Mouse (Mus musculus) stomach, postnatal 0 days (tissue): ENCODE data around the gene Rasl12. TPM values are rescaled to one million over a fixed set of nuclear protein-coding genes. Genes with fewer than 3 reads are reported as not detected.

Experiments
- ATAC-seq: fragments of 200-750 bp; cut with Nextera tagmentation; 2 replicates; pipeline ENCODE4 v1.8.0; 2017; ENCODE audit not compliant: low FRiP score, low TSS enrichment
- DNase-seq: peaks from one replicate; pipeline ENCODE4 v3.0.0-alpha.2; 2016; ENCODE audit warnings: low spot score
- H3K27ac ChIP-seq: fragments of 300-500 bp; sonication (generic); replicated peaks from 2 replicates; pipeline ENCODE4 v1.5.1; 2014; ENCODE audit warnings: mild to moderate bottlenecking, control low read depth
- H3K27me3 ChIP-seq: fragments of 300-500 bp; sonication (generic); 2 replicates; pipeline ENCODE4 v1.6.1; 2014; ENCODE audit warnings: low read length; ENCODE audit not compliant: control insufficient read depth, insufficient read depth
- H3K36me3 ChIP-seq: fragments of 300-500 bp; sonication (generic); 2 replicates; pipeline ENCODE4 v1.6.1; 2014; ENCODE audit warnings: low read length, mixed read lengths; ENCODE audit not compliant: control insufficient read depth, insufficient read depth
- H3K4me1 ChIP-seq: fragments of 300-500 bp; sonication (generic); replicated peaks from 2 replicates; pipeline ENCODE4 v1.6.1; 2014; ENCODE audit warnings: antibody characterized with exemption; ENCODE audit not compliant: control insufficient read depth, insufficient read depth
- H3K4me2 ChIP-seq: fragments of 300-500 bp; sonication (generic); replicated peaks from 2 replicates; pipeline ENCODE4 v1.6.1; 2014; ENCODE audit warnings: low read depth, mild to moderate bottlenecking, control low read depth, moderate library complexity
- H3K4me3 ChIP-seq: fragments of 300-500 bp; sonication (generic); 2 replicates; pipeline ENCODE4 v1.5.1; 2014; ENCODE audit warnings: low read depth, low read length, control low read depth
- H3K9ac ChIP-seq: fragments of 300-500 bp; sonication (generic); 2 replicates; pipeline ENCODE4 v1.6.1; 2014; ENCODE audit warnings: mild to moderate bottlenecking, low read length, control low read depth, mixed read lengths
- H3K9me3 ChIP-seq: fragments of 300-500 bp; sonication (generic); 2 replicates; pipeline ENCODE4 v1.6.1; 2016; ENCODE audit warnings: low read length; ENCODE audit not compliant: control insufficient read depth
- CTCF ChIP-seq: IDR thresholded peaks from 2 replicates; pipeline ENCODE4 v1.5.1; 2016; ENCODE audit warnings: antibody characterized with exemption, low read depth, mild to moderate bottlenecking, moderate library complexity
- EP300 ChIP-seq: optimal IDR thresholded peaks from 2 replicates; pipeline ENCODE3; 2016; ENCODE audit warnings: antibody characterized with exemption
- WGBS: fragments of 180-500 bp; shearing (Covaris S2); extraction: QIAGEN DNeasy Blood & Tissue Kit; methylation state at CpG from one replicate; pipeline ENCODE4 v1.1.7; 2014; 5-methylcytosine and 5-hydroxymethylcytosine counted together
- polyA plus RNA-seq: library from polyadenylated mRNA; unstranded; fragments of >200 nt; fragmentation: Nextera tagmentation; extraction: Ambion mirVana; gene quantifications from 2 replicates; pipeline ENCODE4 v1.2.1, GENCODE M21; 2015

Gene Rasl12
- polyA plus RNA-seq, 1 experiment from 2014 or later: 3.7 TPM

DNA sequence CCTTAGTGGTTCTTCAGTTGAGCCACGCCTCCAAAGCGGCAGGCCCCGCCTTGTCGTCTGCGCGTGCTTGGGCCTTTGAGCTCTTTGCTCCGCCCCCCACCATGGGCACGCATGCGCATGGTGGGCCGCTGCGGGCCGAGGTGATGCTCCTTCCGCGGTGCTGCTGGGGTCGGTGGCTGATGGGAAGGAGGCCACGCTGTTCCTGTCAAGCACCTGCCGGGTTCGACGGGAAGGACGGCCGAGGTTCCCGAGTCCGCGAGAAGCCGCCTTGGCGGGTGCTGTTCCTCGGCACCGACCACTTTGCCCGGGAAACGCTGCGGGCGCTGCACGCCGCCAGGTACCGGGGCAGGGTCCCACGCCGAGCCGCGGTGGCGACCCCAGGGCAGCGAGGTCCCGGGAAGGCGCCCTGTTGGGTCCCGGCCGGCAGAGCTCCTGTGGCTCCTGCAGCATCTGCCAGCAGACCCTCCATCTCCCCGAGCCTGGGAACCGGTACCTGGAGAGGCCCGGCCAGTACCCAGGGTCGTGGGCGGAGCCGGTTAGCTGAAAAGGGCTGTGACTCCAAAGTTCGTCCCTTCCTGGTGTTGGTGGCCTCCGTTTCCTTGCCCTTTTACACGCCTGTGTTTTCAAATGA is 37.5 kb downstream of the Rasl12 start, which contains the start of gene Mtfmt:
TSS of gene Mtfmt (plus strand) at position 112 of the 631 bp plus-strand sequence.
- H3K4me1 ChIP-seq: no peaks in the 10 kb centered on the region
- no peak within 1 kb of the TSS; the same call in 1 of the 2 replicates for H3K27ac ChIP-seq
- no peaks in the 10 kb centered on the region for H3K9me3 ChIP-seq
- under 1% methylated on average over 52 of the region's 54 CpGs for WGBS
- no peak for TF ChIP-seq EP300
- TF ChIP-seq CTCF: no peak
- H3K9ac ChIP-seq: peak within 1 kb of the TSS; percentile 82
- H3K27me3 ChIP-seq: no peaks in the 10 kb centered on the region
- ATAC-seq: peak; percentile 90
- H3K36me3 ChIP-seq: no peaks in the 10 kb centered on the region
- peak within 1 kb of the TSS; percentile 87 for H3K4me2 ChIP-seq
- DNase-seq: peak; percentile 96
- H3K4me3 ChIP-seq: peak within 1 kb of the TSS; percentile 98

DNA sequence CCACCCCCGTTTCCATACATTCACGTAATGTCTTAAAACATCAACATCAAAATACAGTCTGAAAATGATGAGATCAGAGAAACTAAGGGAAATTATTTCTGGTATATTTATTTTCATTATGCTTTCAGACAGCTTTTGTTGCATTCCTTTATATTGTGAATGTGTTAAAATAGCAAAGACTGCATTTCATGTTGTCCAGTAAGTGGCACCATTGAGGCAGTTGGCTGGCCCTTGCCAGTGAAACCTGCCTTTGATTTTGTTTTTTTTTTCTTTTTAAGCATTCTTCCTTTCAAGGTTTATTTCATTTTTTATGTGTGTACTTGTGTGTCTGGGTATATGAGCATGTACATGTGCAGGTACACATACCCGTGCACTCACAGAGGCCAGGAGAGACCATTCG is 46.4 kb downstream of the Rasl12 start:
- H3K27me3 ChIP-seq: no peaks in the 10 kb centered on the region
- no peaks in the 10 kb centered on the region for H3K9me3 ChIP-seq
- peak; percentile 42 for TF ChIP-seq CTCF
- TF ChIP-seq EP300: no peak
- H3K27ac ChIP-seq: no peak overlapping the region
- ATAC-seq: no peak
- no peaks in the 10 kb centered on the region for H3K4me1 ChIP-seq
- H3K36me3 ChIP-seq: peaks cover 27% of the 10 kb centered on the region
- no peak overlapping the region for H3K4me3 ChIP-seq
- no peak for DNase-seq
- H3K4me2 ChIP-seq: no peak overlapping the region
- 94% methylated on average over 4 of the region's 4 CpGs for WGBS
- H3K9ac ChIP-seq: no peak overlapping the region

DNA sequence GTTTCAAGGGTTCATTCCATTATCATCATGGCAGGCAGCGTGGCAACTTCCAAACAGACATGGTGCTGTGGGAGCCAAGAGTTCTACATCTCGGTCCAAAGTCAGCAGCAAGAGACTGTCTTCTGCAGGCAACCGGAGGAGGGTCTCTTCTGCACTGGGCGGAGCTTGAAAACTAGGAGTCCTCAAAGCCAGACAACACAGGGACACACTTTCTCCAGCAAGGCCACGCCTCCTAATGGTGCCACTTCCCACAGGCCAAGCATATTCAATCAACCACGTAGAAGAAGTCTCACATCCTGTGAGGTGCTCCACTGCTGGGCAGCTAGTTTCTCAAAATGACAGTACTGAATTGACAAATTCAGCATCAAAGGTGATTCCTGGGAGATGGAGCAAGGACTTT is 49.6 kb downstream of the Rasl12 start:
- no peak for ATAC-seq
- 89% methylated on average over 6 of the region's 6 CpGs for WGBS
- Histone ChIP-seq H3K27ac (no peak overlapping the region), H3K9me3 (no peaks in the 10 kb centered on the region), H3K36me3 (peaks cover 20% of the 10 kb centered on the region), H3K9ac (no peak overlapping the region), H3K27me3 (no peaks in the 10 kb centered on the region), H3K4me2 (no peak overlapping the region), H3K4me3 (no peak overlapping the region), H3K4me1 (no peaks in the 10 kb centered on the region)
- no peak for TF ChIP-seq EP300
- no peak for TF ChIP-seq CTCF
- DNase-seq: no peak

DNA sequence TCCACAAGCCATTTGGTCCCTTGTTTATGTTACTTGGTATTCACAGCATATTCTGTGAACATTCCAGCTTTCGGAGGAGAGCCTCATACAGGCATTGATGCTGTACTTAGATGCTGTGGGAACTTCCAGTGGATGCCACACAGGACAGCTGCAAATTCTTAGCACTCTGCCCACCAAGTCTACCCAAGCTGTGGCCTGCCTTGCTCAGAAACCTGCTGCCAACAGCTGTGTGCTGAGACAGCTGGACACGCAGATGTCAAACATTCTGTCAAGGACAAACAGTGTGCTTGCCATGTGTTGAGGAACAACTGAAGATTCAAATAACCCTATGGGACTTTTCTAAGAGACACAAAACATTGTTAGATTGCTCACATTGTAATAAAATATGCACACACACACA is 60.7 kb downstream of the Rasl12 start:
- Histone ChIP-seq H3K4me1 (no peaks in the 10 kb centered on the region), H3K9me3 (no peaks in the 10 kb centered on the region), H3K27ac (no peak overlapping the region), H3K4me2 (no peak overlapping the region), H3K9ac (no peak overlapping the region), H3K27me3 (no peaks in the 10 kb centered on the region), H3K36me3 (no peaks in the 10 kb centered on the region), H3K4me3 (no peak overlapping the region)
- no peak for DNase-seq
- TF ChIP-seq CTCF (no peak), EP300 (no peak)
- ATAC-seq: no peak
- 74% methylated on average over 2 of the region's 2 CpGs for WGBS

DNA sequence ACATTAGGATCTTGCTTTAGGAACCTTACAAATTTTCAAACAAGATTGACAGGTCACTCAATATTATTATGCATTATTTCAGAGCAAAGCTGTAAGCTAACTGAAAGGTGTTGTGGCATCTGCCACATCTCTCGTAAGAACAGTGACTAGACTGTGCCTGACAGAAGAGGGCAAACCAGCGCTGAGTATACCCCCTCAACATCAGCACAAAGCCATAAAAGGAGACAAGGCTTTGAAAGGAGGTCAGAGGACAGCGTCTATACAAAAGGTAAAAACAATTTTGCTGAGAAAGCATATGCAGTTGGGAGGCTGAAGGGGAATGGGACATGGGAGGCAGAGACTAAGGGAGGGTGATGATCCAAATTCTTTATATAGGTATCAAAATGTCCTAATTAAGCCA is 61.9 kb downstream of the Rasl12 start:
- Histone ChIP-seq H3K4me3 (peak overlapping the region; percentile 90), H3K9me3 (no peaks in the 10 kb centered on the region)
- DNase-seq: no peak

DNA sequence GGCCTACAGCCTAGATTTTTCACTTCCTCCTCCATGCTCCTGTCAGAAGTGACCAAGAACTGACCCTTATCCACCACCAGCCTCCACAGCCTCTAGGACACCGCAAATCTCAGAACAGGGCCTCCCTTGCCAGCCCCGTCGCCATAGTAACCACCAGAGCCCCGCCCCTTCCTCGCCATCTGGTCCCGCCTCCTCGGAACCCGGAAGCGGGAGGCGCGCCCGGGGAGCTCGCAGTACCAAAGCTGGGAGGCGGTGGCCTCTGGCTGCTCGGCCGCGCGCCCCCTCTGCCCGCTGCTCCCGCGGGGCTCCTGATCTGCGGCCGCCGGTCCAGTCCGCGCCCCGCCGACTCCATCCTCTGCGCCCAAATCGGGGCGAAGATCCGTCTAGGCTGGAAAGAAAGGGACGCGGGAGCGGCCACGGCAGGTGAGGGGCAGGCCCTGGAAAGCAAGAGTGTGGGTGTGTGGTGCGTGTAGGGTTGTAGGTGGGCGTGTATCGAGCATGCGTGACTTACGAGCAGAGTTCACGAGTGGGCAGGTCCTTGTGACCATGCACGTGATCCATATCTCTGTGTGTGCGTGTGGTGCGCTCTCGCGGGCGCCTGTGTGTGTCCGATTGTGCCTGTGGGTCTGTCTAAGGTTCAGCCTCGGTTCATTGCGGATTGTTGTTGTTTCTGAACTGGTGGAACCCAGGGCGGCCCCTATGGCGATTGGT is 62.6 kb downstream of the Rasl12 start, which contains the start of gene Spg21:
TSS of gene Spg21 (plus strand) at position 216 of the 711 bp plus-strand sequence.
- H3K4me1 ChIP-seq: no peaks in the 10 kb centered on the region
- H3K9me3 ChIP-seq: no peaks in the 10 kb centered on the region
- peak within 1 kb of the TSS; percentile 87 for H3K9ac ChIP-seq
- WGBS: under 1% methylated on average over 53 of the region's 53 CpGs
- ATAC-seq: peak; percentile 97
- peak; percentile 97 for DNase-seq
- 0 out of 2 replicates have a peak, but pooled peaks cover 3% of the 10 kb centered on the region for H3K36me3 ChIP-seq
- peak within 1 kb of the TSS; percentile 90 for H3K4me3 ChIP-seq
- no peaks in the 10 kb centered on the region for H3K27me3 ChIP-seq
- H3K4me2 ChIP-seq: peak within 1 kb of the TSS; percentile 69
- peak within 1 kb of the TSS; percentile 91 for H3K27ac ChIP-seq
- TF ChIP-seq CTCF (no peak), EP300 (no peak)

More for the DNA sequence above, 61.9 kb downstream of the Rasl12 start:
- no peak for ATAC-seq
- WGBS: 51% methylated on average over 3 of the region's 3 CpGs
- H3K4me1 ChIP-seq: no peaks in the 10 kb centered on the region
- TF ChIP-seq CTCF: no peak
- no peak for TF ChIP-seq EP300
- H3K4me2 ChIP-seq: peak overlapping the region; percentile 69
- H3K36me3 ChIP-seq: no peaks in the 10 kb centered on the region
- H3K9ac ChIP-seq: no peak overlapping the region
- H3K27ac ChIP-seq: peak overlapping the region; percentile 91
- no peaks in the 10 kb centered on the region for H3K27me3 ChIP-seq
